Mouse (Mus musculus): Measurements from ENCODE around the gene Supv3l1.

Supv3l1 gene

DNA sequence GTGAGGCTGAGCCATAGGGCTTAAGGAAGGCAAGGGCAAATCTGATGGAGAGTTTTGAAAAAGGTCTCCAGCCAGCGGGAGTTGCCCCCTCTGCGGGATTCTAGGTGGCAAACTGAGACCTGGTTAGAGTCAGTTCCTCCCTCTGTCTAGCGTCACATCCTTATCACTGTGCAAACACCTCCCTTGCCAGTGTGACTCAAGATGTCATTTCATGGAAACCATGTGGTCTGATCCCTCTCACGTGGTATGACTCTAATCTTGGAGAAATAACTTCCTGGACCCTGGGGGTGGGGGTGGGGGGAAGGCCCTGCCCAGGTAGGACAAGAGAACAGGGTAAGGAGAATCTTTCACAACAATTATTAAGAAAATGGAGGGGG lies 35.9 kb downstream of the Supv3l1 start:
- DNase-seq (ENCODE audit: low spot score in 2 of 2) = no peak

DNA sequence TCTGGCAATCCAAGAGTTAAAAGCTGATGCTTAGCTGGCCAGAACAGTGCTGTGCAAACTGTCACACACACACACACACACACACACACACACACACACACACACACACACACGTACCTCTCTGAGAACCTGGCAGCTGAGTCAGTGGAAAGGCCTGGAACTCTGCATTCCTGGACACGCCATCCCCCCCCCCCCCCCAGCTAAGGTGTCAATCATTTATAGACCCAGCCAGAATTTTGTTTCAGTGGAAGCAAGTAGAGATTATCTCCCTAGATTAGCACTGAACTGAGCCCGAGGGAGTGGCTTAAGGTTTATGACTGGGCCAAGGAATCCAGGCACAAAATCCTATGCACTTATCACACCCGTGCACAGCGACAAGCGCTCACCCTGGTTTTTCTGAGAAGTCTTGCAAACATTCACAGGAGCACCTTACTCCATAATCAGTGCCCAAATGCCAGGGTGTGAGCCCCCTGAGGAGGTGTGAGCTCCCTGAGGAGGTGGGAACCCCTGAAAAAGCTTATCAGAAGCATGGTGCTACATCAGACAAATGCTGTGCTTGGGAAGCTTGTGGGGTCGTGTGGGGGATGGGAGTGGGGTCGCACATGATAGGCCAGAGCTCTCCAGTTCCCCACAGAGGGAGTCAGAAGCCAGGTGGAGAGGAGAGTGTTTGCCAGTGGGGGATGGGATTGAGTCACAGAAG lies 36.5 kb downstream of the Supv3l1 start:
- no peak for DNase-seq (ENCODE audit: low spot score in 2 of 2)

DNA sequence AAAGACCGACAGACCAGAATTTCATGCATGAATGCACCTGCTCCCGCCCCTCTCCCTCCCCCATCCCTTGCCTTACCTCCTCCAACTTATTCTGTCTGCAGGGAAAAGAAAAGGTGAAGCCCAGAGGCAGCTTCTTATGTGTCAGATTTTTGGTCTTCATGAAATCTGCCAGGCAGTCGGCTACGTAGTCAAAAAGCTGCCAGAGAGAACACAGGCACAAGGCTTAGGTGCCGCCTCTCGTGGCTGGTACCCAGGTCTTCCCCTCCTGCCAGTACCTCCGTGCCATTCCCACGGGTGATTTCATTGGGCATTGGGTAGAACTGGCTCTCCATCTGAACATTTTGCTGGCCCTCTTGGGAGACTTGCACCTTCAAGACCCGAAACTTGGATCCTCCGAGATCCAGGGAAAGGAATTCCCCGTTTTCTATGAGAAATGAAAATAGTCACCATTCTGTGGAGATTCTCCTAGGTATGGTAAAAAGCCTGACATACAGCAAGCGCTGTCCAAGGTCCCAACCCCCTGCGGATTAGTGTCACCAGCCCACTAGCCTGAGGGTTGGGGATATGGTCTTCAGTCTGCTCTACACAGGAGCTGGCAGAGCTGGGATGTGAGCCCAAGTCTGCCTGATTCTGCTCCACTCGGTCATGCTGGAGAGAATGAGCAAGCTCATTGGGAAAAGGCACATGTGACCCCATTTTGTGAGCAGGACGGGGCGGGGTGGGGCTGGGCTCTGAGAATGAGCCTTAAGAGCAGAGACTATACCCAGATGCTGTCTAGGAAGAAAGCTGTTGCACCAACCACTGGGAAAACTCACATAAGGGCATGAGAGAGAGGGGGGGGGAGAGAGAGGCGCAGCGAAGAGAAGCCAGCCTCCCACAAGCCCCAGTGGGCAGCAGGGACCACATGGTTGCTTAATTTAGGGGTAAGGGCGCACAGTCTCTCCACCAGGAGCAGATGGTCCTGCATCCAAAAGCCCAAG lies 37.8 kb downstream of the Supv3l1 start:
- no peak for DNase-seq (ENCODE audit: low spot score in 2 of 2)

DNA sequence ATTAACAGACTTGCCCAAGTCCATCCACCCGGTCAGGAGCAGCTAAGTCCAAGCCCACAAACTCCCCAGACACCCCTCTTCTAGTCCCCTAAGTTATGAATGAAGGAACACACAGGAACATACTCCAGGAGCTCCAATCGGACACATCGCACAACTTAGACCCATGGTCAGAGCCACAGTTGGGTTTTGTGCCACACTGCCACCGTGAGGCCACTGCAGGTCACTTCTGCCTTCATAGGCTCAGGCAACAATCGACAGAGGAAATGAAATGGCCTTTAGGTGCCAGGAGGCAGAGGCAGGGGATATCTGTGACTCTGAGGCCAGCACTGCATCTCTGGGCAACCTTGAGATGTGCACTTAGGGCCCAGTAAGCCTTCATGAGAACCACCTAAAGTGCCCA lies 38.6 kb downstream of the Supv3l1 start:
- peak; percentile 31 to 74 for DNase-seq (ENCODE audit: low spot score in 2 of 2)

DNA sequence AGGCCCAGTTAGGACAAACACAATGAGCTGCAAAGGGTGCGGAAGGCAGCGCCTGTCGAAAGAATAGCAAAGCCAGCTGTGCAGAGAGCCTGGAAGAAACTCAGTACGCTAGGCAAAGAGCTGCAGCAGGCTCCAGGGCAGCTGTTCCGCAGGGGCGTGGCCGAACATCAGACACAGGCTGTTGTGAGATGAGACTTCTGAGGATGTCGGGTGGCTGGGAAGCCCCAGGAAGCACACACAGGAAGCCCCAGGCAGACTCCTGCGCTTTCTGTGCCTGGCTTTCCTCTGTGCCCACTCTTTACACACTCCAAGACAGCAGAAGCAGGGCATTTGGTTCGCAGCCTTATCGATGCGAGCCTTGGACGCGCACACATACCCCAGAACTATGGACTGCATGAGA lies 44.6 kb downstream of the Supv3l1 start:
- no peak for DNase-seq (ENCODE audit: low spot score in 2 of 2)

DNA sequence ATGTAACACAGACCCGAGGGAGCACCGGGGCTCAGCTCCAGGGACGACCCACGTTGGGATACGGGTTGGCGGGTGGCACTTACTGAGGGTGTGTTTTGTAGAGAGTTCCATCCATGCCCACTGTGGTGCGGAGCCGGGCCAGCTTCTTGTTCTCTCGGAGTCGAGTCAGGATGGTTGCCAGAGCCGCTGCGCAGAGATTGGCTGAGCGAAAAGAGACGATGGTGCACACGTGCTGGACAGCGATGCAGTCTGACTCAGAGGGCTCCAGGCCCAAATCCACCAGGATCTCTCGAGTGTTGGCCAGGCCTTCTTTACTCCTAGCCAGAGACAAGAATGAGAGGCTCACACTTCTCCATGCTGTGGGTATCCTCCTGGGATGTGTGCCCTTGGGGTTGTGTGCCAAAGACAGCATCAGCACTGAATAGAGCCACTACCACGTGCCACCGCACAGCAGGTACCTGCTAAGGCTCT lies 47.9 kb downstream of the Supv3l1 start:
- DNase-seq (ENCODE audit: low spot score in 2 of 2) = no peak

DNA sequence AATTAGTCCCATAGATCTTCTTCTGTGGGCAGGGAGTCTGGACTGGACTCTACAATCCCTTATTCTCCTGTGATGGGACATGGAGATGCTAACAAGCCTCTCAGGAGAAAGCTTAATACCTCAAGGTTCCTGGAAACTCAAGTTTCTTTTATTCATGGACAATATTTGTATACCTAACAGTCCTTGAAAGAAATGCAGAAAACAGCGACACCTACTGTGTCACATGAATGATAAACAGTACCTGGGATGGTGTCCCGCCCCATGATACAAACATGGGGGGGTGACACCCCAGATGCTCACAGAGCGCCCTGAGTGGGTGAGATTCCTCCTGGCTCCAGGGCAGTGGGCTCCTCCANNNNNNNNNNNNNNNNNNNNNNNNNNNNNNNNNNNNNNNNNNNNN lies 66.5 kb downstream of the Supv3l1 start:
- no peak for DNase-seq (ENCODE audit: low spot score in 2 of 2)

DNA sequence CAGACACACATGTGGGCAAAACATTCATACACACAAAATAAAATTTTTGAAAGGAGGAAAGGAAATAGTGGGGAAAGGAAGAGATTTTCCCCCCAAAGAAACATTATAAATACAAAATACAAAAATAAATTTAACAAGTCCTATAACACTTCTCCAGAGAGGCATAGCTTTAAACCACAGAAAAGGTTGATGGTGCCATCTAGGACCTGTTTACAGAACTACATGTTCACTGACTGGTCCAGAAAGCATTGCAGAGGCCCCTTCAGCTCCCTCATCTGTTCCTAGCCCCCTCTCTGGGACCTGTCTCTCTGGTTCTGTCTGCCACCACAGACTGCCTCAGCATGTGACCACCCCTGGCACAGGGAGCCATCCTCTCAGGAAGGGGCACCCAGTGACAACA lies 68.6 kb downstream of the Supv3l1 start:
- no peak for DNase-seq (ENCODE audit: low spot score in 2 of 2)

DNA sequence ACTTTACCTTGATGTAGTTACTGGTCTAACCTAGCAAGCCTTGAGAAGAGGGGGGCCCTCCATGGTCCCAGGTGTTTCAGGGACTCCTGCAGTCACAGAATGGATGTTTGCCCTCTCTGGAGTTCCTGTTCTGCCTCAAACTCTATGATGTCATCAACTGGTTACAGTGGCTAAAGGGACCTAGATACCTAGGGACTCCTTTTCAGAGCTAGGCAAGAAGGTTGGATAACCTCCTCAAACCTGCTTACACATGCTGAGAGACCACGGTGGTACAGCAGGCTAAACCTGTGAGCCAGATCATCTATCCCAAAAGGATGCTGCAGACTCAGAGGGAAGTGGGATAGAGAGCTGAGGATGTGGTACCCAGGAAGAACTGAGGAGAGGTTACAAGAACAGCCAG lies 69.7 kb downstream of the Supv3l1 start, which contains the start of gene Hk1:
TSS of gene Hk1 (minus strand) at position 101 of the 400 bp plus-strand sequence.
- no peak for DNase-seq (ENCODE audit: low spot score in 2 of 2)
